In genomic region chr11:33180701-33181116, GRCm38 (mm10) we compare ENCODE assay signal across 10 mouse cellular contexts. TPM values are rescaled to one million over a fixed set of nuclear protein-coding genes. Genes with fewer than 3 reads are reported as not detected.
A peak's percentile ranks its signal among the peaks of the same experiment; 100 is the strongest.
DNase-seq lines count a peak whose midpoint lies in the region; ATAC-seq lines count a peak whose summit lies in the region.
"Had no signal": no experiment of that assay in that cellular context is flagged by ENCODE, and none has a peak within 500 bp of the region (broad histone marks: within the 10 kb centered on the region; RNA-seq: fewer than 3 reads in every experiment).

No protein-coding gene starts in this region.

- no peaks in the 10 kb centered on the region for H3K36me3 ChIP-seq in lung, embryonic 15.5 days
- no peaks in the 10 kb centered on the region for H3K36me3 ChIP-seq in forebrain, embryonic 10.5 days (replicated peaks)
- no peaks in the 10 kb centered on the region for H3K36me3 ChIP-seq in limb, embryonic 12.5 days
- no peaks in the 10 kb centered on the region for H3K36me3 ChIP-seq in stomach, embryonic 14.5 days (ENCODE audit: control insufficient read depth, insufficient read depth, low read length)

- peak overlapping the region; percentile 50 for H3K4me2 ChIP-seq in lung, embryonic 15.5 days
- peak overlapping the region; percentile 70 for H3K4me2 ChIP-seq in limb, embryonic 12.5 days
- H3K4me2 ChIP-seq in stomach, embryonic 14.5 days (replicated peaks; ENCODE audit: low read depth, low read length) = peak overlapping the region; percentile 29

- no peak overlapping the region for H3K27ac ChIP-seq in lung, embryonic 15.5 days
- no peak overlapping the region for H3K27ac ChIP-seq in forebrain, embryonic 10.5 days
- no peak overlapping the region for H3K27ac ChIP-seq in limb, embryonic 12.5 days
- H3K27ac ChIP-seq in stomach, embryonic 14.5 days (ENCODE audit: low read length) = no peak overlapping the region

- peaks cover 47% of the 10 kb centered on the region for H3K27me3 ChIP-seq in lung, embryonic 15.5 days
- H3K27me3 ChIP-seq in forebrain, embryonic 10.5 days (ENCODE audit: poor library complexity, severe bottlenecking) = peaks cover 60% of the 10 kb centered on the region
- peaks cover 43% of the 10 kb centered on the region for H3K27me3 ChIP-seq in limb, embryonic 12.5 days
- 0 out of 2 replicates have a peak, but pooled peaks cover 7% of the 10 kb centered on the region for H3K27me3 ChIP-seq in stomach, embryonic 14.5 days (ENCODE audit: control insufficient read depth, insufficient read depth, low read length)

- H3K4me1 ChIP-seq in lung, embryonic 15.5 days = 0 out of 2 replicates have a peak, but pooled peaks cover 9% of the 10 kb centered on the region
- H3K4me1 ChIP-seq in forebrain, embryonic 10.5 days = peaks cover 21% of the 10 kb centered on the region
- H3K4me1 ChIP-seq in limb, embryonic 12.5 days (replicated peaks) = peaks cover 15% of the 10 kb centered on the region
- 0 out of 2 replicates have a peak, but pooled peaks cover 5% of the 10 kb centered on the region for H3K4me1 ChIP-seq in stomach, embryonic 14.5 days (ENCODE audit: control insufficient read depth, insufficient read depth, low read length)

- no peak for DNase-seq in lung, postnatal 25 days (ENCODE audit: low spot score)
- peak; percentile 49 for DNase-seq in forebrain, embryonic 10.5 days (ENCODE audit: extremely low spot score, low spot score)
- DNase-seq in ovary, postnatal 10 days (ENCODE audit: low spot score) = no peak
- no peak for DNase-seq in thymus, postnatal 14 days
- DNase-seq in layer of hippocampus, postnatal 14 days (ENCODE audit: low spot score in 2 of 2) = no peak
- DNase-seq: kidney, adult 18-20 months; thymus, adult 2 months had no signal

- H3K9me3 ChIP-seq in lung, embryonic 15.5 days = no peaks in the 10 kb centered on the region
- no peaks in the 10 kb centered on the region for H3K9me3 ChIP-seq in forebrain, embryonic 10.5 days
- H3K9me3 ChIP-seq in limb, embryonic 12.5 days = no peaks in the 10 kb centered on the region
- no peaks in the 10 kb centered on the region for H3K9me3 ChIP-seq in stomach, embryonic 14.5 days (ENCODE audit: control insufficient read depth, low read depth, low read length)

- no peak overlapping the region; the same call in 1 of the 2 replicates for H3K4me3 ChIP-seq in lung, embryonic 15.5 days
- peak overlapping the region; percentile 44 for H3K4me3 ChIP-seq in forebrain, embryonic 10.5 days
- H3K4me3 ChIP-seq in limb, embryonic 12.5 days (replicated peaks) = peak overlapping the region; percentile 34
- H3K4me3 ChIP-seq in stomach, embryonic 14.5 days (ENCODE audit: low read depth, low read length) = peak overlapping the region; percentile 15

- H3K9ac ChIP-seq in lung, embryonic 15.5 days = no peak overlapping the region
- H3K9ac ChIP-seq in limb, embryonic 12.5 days (replicated peaks) = peak overlapping the region; percentile 50
- H3K9ac ChIP-seq in stomach, embryonic 14.5 days (replicated peaks; ENCODE audit: low read depth, low read length) = no peak overlapping the region

- ATAC-seq in lung, embryonic 15.5 days (ENCODE audit: borderline replicate concordance, extremely low read depth, low FRiP score, low TSS enrichment) = no peak
- ATAC-seq in limb, embryonic 12.5 days (ENCODE audit: insufficient number of reproducible peaks, insufficient read depth, low FRiP score, low TSS enrichment, low read depth) = no peak
- ATAC-seq in stomach, embryonic 14.5 days (ENCODE audit: insufficient number of reproducible peaks, insufficient read depth, low FRiP score, low read depth) = peak; percentile 61

- 4% methylated on average over 18 of the region's 18 CpGs for WGBS in lung, embryonic 15.5 days
- 1% methylated on average over 18 of the region's 18 CpGs for WGBS in forebrain, embryonic 10.5 days
- WGBS in limb, embryonic 12.5 days = 1% methylated on average over 18 of the region's 18 CpGs
- WGBS in stomach, embryonic 14.5 days = 1% methylated on average over 18 of the region's 18 CpGs

RNA-seq across cellular contexts. Expression of gene Npm1, which starts 17.7 kb away (rescaled TPM):
- polyA plus RNA-seq in lung, embryonic 15.5 days (2015; fragmentation: Nextera tagmentation; extraction: Ambion mirVana) = 921 and 961 TPM in 2 replicates
- 1,478 and 1,686 TPM in 2 replicates for polyA plus RNA-seq in forebrain, embryonic 10.5 days (2016; fragmentation: Nextera tagmentation; extraction: Ambion mirVana)
- 1,112 and 1,195 TPM in 2 replicates for polyA plus RNA-seq in limb, embryonic 12.5 days (2016; fragmentation: Nextera tagmentation; extraction: Ambion mirVana)
- 1,097 and 1,101 TPM in 2 replicates for polyA plus RNA-seq in stomach, embryonic 14.5 days (2014; fragmentation: Nextera tagmentation; extraction: Ambion mirVana)
- total RNA-seq in layer of hippocampus, postnatal 14 days (2021) = 100 to 1,000 TPM; 176 to 188 TPM

RNA-seq across cellular contexts. Expression of gene Tlx3, which starts 22.7 kb away (rescaled TPM):
- 0.10 TPM in 1 of 2 replicates, not detected in the other for polyA plus RNA-seq in lung, embryonic 15.5 days (2015; fragmentation: Nextera tagmentation; extraction: Ambion mirVana)
- polyA plus RNA-seq in forebrain, embryonic 10.5 days (2016; fragmentation: Nextera tagmentation; extraction: Ambion mirVana) = not detected in 2 replicates
- polyA plus RNA-seq in limb, embryonic 12.5 days (2016; fragmentation: Nextera tagmentation; extraction: Ambion mirVana) = 0.39 TPM in 1 of 2 replicates, not detected in the other
- not detected in 2 replicates for polyA plus RNA-seq in stomach, embryonic 14.5 days (2014; fragmentation: Nextera tagmentation; extraction: Ambion mirVana)
- total RNA-seq in layer of hippocampus, postnatal 14 days (2021) = not detected

RNA-seq across cellular contexts. Expression of gene Fgf18, which starts 33.5 kb away (rescaled TPM):
- polyA plus RNA-seq in lung, embryonic 15.5 days (2015; fragmentation: Nextera tagmentation; extraction: Ambion mirVana) = 11.1 and 11.7 TPM in 2 replicates
- polyA plus RNA-seq in forebrain, embryonic 10.5 days (2016; fragmentation: Nextera tagmentation; extraction: Ambion mirVana) = 3.6 and 3.8 TPM in 2 replicates
- polyA plus RNA-seq in limb, embryonic 12.5 days (2016; fragmentation: Nextera tagmentation; extraction: Ambion mirVana) = 18.2 and 19.0 TPM in 2 replicates
- polyA plus RNA-seq in stomach, embryonic 14.5 days (2014; fragmentation: Nextera tagmentation; extraction: Ambion mirVana) = 2.8 and 3.7 TPM in 2 replicates
- total RNA-seq in layer of hippocampus, postnatal 14 days (2021) = 1 to 10 TPM; 5.6 to 6.2 TPM
